ENCODE assay signal across 8 mouse cellular contexts in the genomic region with DNA sequence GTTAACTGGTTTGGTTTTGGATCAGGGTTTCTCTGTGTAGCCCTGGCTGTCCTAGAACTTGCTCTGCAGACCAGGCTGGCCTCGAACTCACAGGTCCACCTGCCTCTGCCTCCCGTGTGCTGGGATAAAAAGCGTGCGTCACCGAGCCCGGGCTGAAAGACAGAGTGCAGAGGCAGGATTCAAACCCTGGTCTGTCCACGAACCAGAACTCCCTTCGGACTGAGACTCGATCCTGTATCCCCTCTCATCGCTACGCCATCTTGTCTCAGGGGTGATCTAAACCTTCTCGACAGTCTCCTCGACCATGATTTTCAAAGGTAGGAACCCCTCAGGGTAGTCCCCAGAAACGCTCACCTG. TPM values are rescaled to one million over a fixed set of nuclear protein-coding genes. Genes with fewer than 3 reads are reported as not detected.
DNase-seq lines count a peak whose midpoint lies in the region; ATAC-seq and TF ChIP-seq lines count a peak whose summit lies in the region.

No protein-coding gene starts in this region.

- no peaks in the 10 kb centered on the region for H3K9me3 ChIP-seq in heart, embryonic 13.5 days
- no peaks in the 10 kb centered on the region for H3K9me3 ChIP-seq in ES-E14 (ENCODE audit: control insufficient read depth, insufficient read depth, low read depth, low read length)
- H3K9me3 ChIP-seq in hindbrain, embryonic 10.5 days = no peaks in the 10 kb centered on the region

- H3K4me1 ChIP-seq in heart, embryonic 13.5 days = peaks cover 23% of the 10 kb centered on the region
- H3K4me1 ChIP-seq in ES-E14 (ENCODE audit: control insufficient read depth in 2 of 2, insufficient read depth in 2 of 2, low read length in 2 of 2, poor library complexity in 1 of 2) = peaks cover 3 to 5% of the 10 kb centered on the region in 2 experiments; a peak in 2 of 4 replicates
- peaks cover 24% of the 10 kb centered on the region for H3K4me1 ChIP-seq in hindbrain, embryonic 10.5 days (replicated peaks)

- WGBS in heart, embryonic 13.5 days = under 1% methylated on average over 14 of the region's 14 CpGs
- WGBS in hindbrain, embryonic 10.5 days = under 1% methylated on average over 14 of the region's 14 CpGs

- no peak for DNase-seq in heart, adult 9 months (ENCODE audit: low spot score in 2 of 2)
- no peak for DNase-seq in ES-E14 (ENCODE audit: low read depth, low spot score)
- no peak for DNase-seq in hindbrain, embryonic 10.5 days (ENCODE audit: low spot score)
- no peak for DNase-seq in Muller cell, postnatal 12 days (ENCODE audit: inconsistent ontology term)
- no peak for DNase-seq in urinary bladder, adult 18-20 months (ENCODE audit: low spot score in 2 of 2)
- no peak for DNase-seq in c-Kit-positive CD71-positive TER-119-positive erythroid progenitor cells, embryonic 14.5 days (ENCODE audit: low spot score)

- H3K36me3 ChIP-seq in heart, embryonic 13.5 days = 0 out of 2 replicates have a peak, but pooled peaks cover 2% of the 10 kb centered on the region
- H3K36me3 ChIP-seq in ES-E14 (ENCODE audit: control insufficient read depth, insufficient read depth, low read length, poor library complexity, severe bottlenecking) = peaks cover 2% of the 10 kb centered on the region; the same call in 1 of the 2 replicates
- peaks cover 10% of the 10 kb centered on the region; the same call in 1 of the 2 replicates for H3K36me3 ChIP-seq in hindbrain, embryonic 10.5 days

- no peak overlapping the region; the same call in 1 of the 2 replicates for H3K27ac ChIP-seq in heart, embryonic 13.5 days (replicated peaks)
- H3K27ac ChIP-seq in ES-E14 (ENCODE audit: insufficient read depth, low read depth, low read length, poor library complexity, severe bottlenecking) = 0 out of 2 replicates have a peak overlapping the region, but pooled peaks have one; percentile 9
- H3K27ac ChIP-seq in hindbrain, embryonic 10.5 days = peak overlapping the region; percentile 86

- H3K4me3 ChIP-seq in heart, embryonic 13.5 days = peak overlapping the region; percentile 83
- peak overlapping the region; percentile 59 to 84 for H3K4me3 ChIP-seq in ES-E14 (ENCODE audit: insufficient read depth in 1 of 2, low read depth in 1 of 2, low read length in 2 of 2, poor library complexity in 1 of 2, severe bottlenecking in 1 of 2)
- H3K4me3 ChIP-seq in hindbrain, embryonic 10.5 days = peak overlapping the region; percentile 84

- in situ Hi-C loops in ES-E14 (cut with MboI; ENCODE audit: low sequenced_read_pairs in 2 of 2, unreplicated experiment in 2 of 2) = no loop called here

- H3K4me2 ChIP-seq in heart, embryonic 13.5 days = peak overlapping the region; percentile 98

- no peak for ATAC-seq in heart, embryonic 13.5 days (ENCODE audit: extremely low read depth, insufficient number of reproducible peaks, low FRiP score, low TSS enrichment)
- 0 out of 2 replicates have a peak, but pooled peaks have one; percentile 0 for ATAC-seq in megakaryocyte, adult 5-6 weeks (ENCODE audit: poor library complexity, severe bottlenecking)

- H3K27me3 ChIP-seq in heart, embryonic 13.5 days (replicated peaks) = no peaks in the 10 kb centered on the region
- no peaks in the 10 kb centered on the region for H3K27me3 ChIP-seq in hindbrain, embryonic 10.5 days (ENCODE audit: insufficient read depth, poor library complexity, severe bottlenecking)

- H3K9ac ChIP-seq in heart, embryonic 13.5 days = peak overlapping the region; percentile 81
- peak overlapping the region; percentile 74 for H3K9ac ChIP-seq in ES-E14 (ENCODE audit: insufficient read depth, low read depth, low read length, poor library complexity, severe bottlenecking)

TF ChIP-seq in ES-E14, 5 proteins besides CTCF, POLR2A, EP300 and RAD21:
- no peak for TF ChIP-seq ZC3H11A (IDR thresholded peaks at IDR 0.05; ENCODE audit: borderline replicate concordance, low read depth, low read length)
- TF ChIP-seq HCFC1 (IDR thresholded peaks at IDR 0.05; ENCODE audit: borderline replicate concordance, insufficient read depth, low read length) = no peak
- no peak for TF ChIP-seq ZNF384 (IDR thresholded peaks at IDR 0.05; ENCODE audit: low read depth, low read length)
- TF ChIP-seq CHD2 (IDR thresholded peaks at IDR 0.05; ENCODE audit: low read depth, low read length) = no peak
- TF ChIP-seq MAFK (IDR thresholded peaks at IDR 0.05; ENCODE audit: insufficient read depth, low read depth, low read length) = no peak
TF ChIP-seq in ES-E14: peak in this region for 0.

RNA-seq across cellular contexts. Expression of gene Gm10644, which starts 0.3 kb away (rescaled TPM):
- 0.41 and 0.55 TPM in 2 replicates for polyA plus RNA-seq in heart, embryonic 13.5 days (2015; fragmentation: Nextera tagmentation; extraction: Ambion mirVana)
- total RNA-seq in ES-E14 (2012; rRNA removed) = 1.8 and 3.1 TPM in 2 replicates
- polyA plus RNA-seq in hindbrain, embryonic 10.5 days (2016; fragmentation: Nextera tagmentation; extraction: Ambion mirVana) = 1.1 and 1.5 TPM in 2 replicates
- total RNA-seq in megakaryocyte, adult 5-6 weeks (2015) = 0.09 and 0.31 TPM in 2 replicates
- 0.40 and 0.94 TPM in 2 replicates for total RNA-seq in megakaryocyte, adult 5-6 weeks (2017)

RNA-seq across cellular contexts. Expression of gene Asf1b, which starts 0.6 kb away (rescaled TPM):
- 57.0 and 62.7 TPM in 2 replicates for polyA plus RNA-seq in heart, embryonic 13.5 days (2015; fragmentation: Nextera tagmentation; extraction: Ambion mirVana)
- 30.3 and 43.3 TPM in 2 replicates for total RNA-seq in ES-E14 (2012; rRNA removed)
- 99.1 and 112 TPM in 2 replicates for polyA plus RNA-seq in hindbrain, embryonic 10.5 days (2016; fragmentation: Nextera tagmentation; extraction: Ambion mirVana)
- total RNA-seq in megakaryocyte, adult 5-6 weeks (2015) = 87.3 and 95.0 TPM in 2 replicates
- 68.5 and 71.1 TPM in 2 replicates for total RNA-seq in megakaryocyte, adult 5-6 weeks (2017)

RNA-seq across cellular contexts. Expression of gene Prkaca, which starts 18.1 kb away (rescaled TPM):
- 197 and 206 TPM in 2 replicates for polyA plus RNA-seq in heart, embryonic 13.5 days (2015; fragmentation: Nextera tagmentation; extraction: Ambion mirVana)
- 19.4 and 31.4 TPM in 2 replicates for total RNA-seq in ES-E14 (2012; rRNA removed)
- 170 and 194 TPM in 2 replicates for polyA plus RNA-seq in hindbrain, embryonic 10.5 days (2016; fragmentation: Nextera tagmentation; extraction: Ambion mirVana)
- 19.6 and 21.6 TPM in 2 replicates for total RNA-seq in megakaryocyte, adult 5-6 weeks (2015)
- 17.7 and 17.9 TPM in 2 replicates for total RNA-seq in megakaryocyte, adult 5-6 weeks (2017)

RNA-seq across cellular contexts. Expression of gene Samd1, which starts 42.7 kb away (rescaled TPM):
- 4.8 and 5.7 TPM in 2 replicates for polyA plus RNA-seq in heart, embryonic 13.5 days (2015; fragmentation: Nextera tagmentation; extraction: Ambion mirVana)
- 125 and 191 TPM in 2 replicates for total RNA-seq in ES-E14 (2012; rRNA removed)
- 7.6 and 9.5 TPM in 2 replicates for polyA plus RNA-seq in hindbrain, embryonic 10.5 days (2016; fragmentation: Nextera tagmentation; extraction: Ambion mirVana)
- 63.0 and 69.1 TPM in 2 replicates for total RNA-seq in megakaryocyte, adult 5-6 weeks (2015)
- total RNA-seq in megakaryocyte, adult 5-6 weeks (2017) = 46.6 and 48.4 TPM in 2 replicates

RNA-seq across cellular contexts. Expression of gene 1700067K01Rik, which starts 46.6 kb away (rescaled TPM):
- 0.50 and 0.53 TPM in 2 replicates for polyA plus RNA-seq in heart, embryonic 13.5 days (2015; fragmentation: Nextera tagmentation; extraction: Ambion mirVana)
- total RNA-seq in ES-E14 (2012; rRNA removed) = 1.2 and 1.8 TPM in 2 replicates
- polyA plus RNA-seq in hindbrain, embryonic 10.5 days (2016; fragmentation: Nextera tagmentation; extraction: Ambion mirVana) = 0.52 and 0.54 TPM in 2 replicates
- 0.16 TPM in 1 of 2 replicates, not detected in the other for total RNA-seq in megakaryocyte, adult 5-6 weeks (2015)
- total RNA-seq in megakaryocyte, adult 5-6 weeks (2017) = 0.41 TPM in 1 of 2 replicates, not detected in the other
